Mouse (Mus musculus): ENCODE data around the gene Polr2c. TPM values are rescaled to one million over a fixed set of nuclear protein-coding genes. Genes with fewer than 3 reads are reported as not detected.

Polr2c gene
- polyA plus RNA-seq, 1 experiment, result 99.2 TPM

Other genes with a start within 250 kb of the Polr2c start
- gene Arl2bp, start 190.8 kb upstream of the Polr2c start, polyA plus RNA-seq (2012; rRNA removed), result 113 and 116 TPM in 2 replicates
- gene Pllp, start 161.2 kb upstream of the Polr2c start, polyA plus RNA-seq (2012; rRNA removed), result 82.4 and 99.3 TPM in 2 replicates
- 1.6 and 2.3 TPM in 2 replicates for gene Ccl22, start 111.9 kb upstream of the Polr2c start, polyA plus RNA-seq (2012; rRNA removed)
- gene Cx3cl1, start 85.4 kb upstream of the Polr2c start, polyA plus RNA-seq (2012; rRNA removed), result 20.6 and 27.3 TPM in 2 replicates
- gene Ccl17, start 47.0 kb upstream of the Polr2c start, polyA plus RNA-seq (2012; rRNA removed), result 2.3 and 4.0 TPM in 2 replicates
- 62.3 and 72.1 TPM in 2 replicates for gene Coq9, start 19.1 kb upstream of the Polr2c start, polyA plus RNA-seq (2012; rRNA removed)
- 22.0 and 27.7 TPM in 2 replicates for gene Ciapin1, start 19.1 kb upstream of the Polr2c start, polyA plus RNA-seq (2012; rRNA removed)
- 12.4 and 13.6 TPM in 2 replicates for gene Dok4, start 18.9 kb downstream of the Polr2c start, polyA plus RNA-seq (2012; rRNA removed)
- 36.5 and 36.8 TPM in 2 replicates for gene Ccdc102a, start 60.6 kb downstream of the Polr2c start, polyA plus RNA-seq (2012; rRNA removed)
- gene Adgrg5, start 66.2 kb downstream of the Polr2c start, polyA plus RNA-seq (2012; rRNA removed), result 1.4 TPM in 2 replicates
- 47.4 and 52.8 TPM in 2 replicates for gene Adgrg1, start 117.3 kb downstream of the Polr2c start, polyA plus RNA-seq (2012; rRNA removed)
- gene Adgrg3, start 160.2 kb downstream of the Polr2c start, polyA plus RNA-seq (2012; rRNA removed), result 4.9 and 6.3 TPM in 2 replicates
- gene Drc7, start 197.7 kb downstream of the Polr2c start, polyA plus RNA-seq (2012; rRNA removed), result 0.04 TPM in 1 of 2 replicates, not detected in the other
- gene Katnb1, start 223.7 kb downstream of the Polr2c start, polyA plus RNA-seq (2012; rRNA removed), result 12.7 and 13.5 TPM in 2 replicates

All from urinary bladder, adult 2 months (tissue).